Mouse (Mus musculus) 3T3-L1 (cell line): ENCODE measurements at regions not wholly inside any gene's neighbourhood (a gene's known extent, or its start where the extent isn't known, plus 50 kb on each side); places are given as distances from the start of the nearest gene placed in this dataset.
A peak's percentile ranks its signal among the peaks of the same experiment; 100 is the strongest.

Experiments used
- DNase-seq: peaks from one replicate; pipeline ENCODE4 v3.0.0-alpha.2; 2015; ENCODE audit warnings: low read depth, low spot score

DNA sequence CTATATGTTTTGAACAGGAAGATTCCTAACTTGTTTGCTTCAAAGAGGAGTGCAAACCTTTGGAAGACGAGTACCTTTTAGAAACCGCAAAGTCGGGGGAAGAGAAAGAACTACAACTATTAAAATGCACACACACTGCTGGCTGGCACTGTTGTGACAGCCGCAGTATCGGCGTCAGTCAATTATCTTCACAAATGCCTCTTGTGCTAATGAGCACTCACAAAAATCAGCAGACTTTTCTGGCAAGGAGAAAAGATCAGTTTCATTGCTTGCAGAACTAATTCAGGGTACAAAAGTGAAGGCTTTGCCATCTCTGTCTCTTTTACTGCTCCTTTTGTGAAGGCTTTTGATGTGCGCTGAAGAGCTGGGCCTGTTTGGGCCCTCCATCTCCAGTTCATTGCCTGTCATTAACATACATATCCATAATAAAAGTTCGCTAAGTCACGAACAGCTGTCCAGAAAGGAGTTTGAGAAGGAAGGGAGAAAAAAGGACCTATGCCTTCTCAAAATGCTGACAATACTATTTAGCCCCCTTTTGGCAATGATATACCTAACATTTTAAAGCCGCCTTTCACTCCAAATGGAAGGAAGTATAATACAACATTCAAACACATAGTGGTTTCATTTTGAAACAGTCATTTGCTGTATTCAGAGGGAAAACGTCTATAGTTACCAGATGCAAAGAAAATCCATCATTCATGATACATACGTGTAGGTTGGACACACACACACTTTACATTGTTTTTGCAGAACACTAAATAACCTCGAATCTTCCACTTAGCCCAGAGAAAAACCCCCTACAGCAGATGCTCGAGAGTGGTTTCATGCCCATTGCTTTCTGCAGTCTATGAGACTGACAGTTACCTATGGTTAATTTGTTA is 186.6 kb upstream of the Sp8 start:
- DNase-seq, result no peak

DNA sequence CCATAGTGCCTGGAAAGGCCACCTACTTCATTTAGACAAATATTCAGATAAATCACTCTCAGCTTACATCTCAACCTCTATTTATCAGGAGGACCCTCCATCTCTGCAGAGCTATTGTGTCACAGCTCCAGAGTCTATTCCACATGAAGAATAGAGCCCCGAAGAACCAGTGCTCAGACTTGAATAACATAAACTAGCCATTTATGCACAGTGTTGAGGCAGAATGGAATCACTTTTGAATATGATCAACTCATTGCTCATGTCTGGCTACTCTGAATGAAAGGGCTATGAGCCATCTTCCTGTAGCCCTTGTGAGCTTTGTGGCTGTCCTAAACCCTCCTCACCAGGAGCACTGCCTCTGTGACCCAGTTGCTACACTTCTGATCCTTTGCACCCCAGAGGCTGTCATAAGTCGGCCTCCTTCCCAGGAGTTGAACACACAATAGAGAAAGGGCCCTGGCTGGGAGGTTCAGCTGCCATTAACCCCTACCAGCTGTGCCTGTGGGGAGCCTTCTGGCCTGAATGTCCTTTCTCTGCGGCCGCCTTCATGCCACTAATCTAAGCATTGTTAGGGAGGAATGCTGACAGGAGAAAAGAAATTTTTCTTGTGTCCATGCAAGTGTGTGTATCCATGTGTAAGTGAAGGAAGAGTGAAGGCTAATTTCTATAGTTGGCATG is 195.5 kb upstream of the Sp8 start:
- no peak for DNase-seq

- DNase-seq, result no peak
Observed at GRCm38 (mm10) chr12:118649323-118649973, 196.7 kb upstream of the Sp8 start.

DNA sequence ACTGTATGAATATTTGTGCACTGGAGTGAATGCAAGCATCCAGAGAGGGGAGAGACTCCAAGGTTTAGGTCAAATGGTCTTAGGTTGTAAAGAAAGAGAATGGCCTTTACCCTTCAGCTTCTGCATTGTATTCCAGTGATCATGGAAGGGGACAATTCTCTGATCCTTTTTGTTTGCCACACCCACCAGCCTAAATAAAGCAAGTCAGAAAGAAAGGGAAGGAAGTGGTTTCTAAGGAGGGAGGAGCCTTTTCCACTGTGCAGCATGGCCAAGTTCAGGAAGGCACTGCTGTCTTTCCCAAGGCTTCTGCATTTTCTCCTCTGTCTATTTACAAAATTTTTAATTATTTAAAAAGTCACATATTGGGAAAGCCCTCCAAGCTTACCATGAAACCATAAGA is 197.5 kb upstream of the Sp8 start:
- DNase-seq, result no peak

DNA sequence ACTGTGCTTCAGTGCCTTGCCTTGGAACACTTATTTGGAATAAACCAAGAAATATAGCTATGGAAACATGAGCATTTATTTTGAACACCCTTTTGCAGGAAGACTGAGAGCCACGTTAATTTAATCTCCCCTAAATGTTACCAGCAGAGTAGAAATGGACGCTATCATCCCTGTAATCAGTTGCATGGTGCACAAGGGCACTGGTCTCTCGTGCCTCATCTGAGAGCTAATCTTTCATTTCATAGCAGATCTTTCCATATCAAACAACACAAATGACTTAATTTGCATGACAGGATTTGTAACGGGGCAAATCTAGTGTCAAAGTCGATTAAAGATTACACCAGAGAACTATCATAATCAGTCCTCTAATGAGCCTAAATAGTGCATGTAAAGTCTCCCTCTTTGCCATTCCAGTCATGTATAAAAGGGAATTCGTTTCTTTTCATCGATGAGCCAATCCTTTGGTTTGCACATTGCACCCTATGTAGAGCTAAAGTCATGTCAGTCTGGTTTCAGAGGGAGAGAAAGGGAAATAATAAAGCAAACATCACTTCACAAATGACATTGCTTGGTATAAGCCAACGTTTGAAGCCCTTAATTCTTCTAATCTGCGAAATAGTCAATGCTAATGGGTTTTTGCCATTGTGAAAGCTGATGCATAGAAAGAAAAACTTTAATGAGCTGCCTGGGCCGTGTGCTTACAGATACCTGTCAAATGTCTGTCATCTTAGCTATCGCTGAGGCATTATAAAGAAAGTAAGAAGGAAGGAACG is 198.7 kb upstream of the Sp8 start:
- DNase-seq, result no peak

DNA sequence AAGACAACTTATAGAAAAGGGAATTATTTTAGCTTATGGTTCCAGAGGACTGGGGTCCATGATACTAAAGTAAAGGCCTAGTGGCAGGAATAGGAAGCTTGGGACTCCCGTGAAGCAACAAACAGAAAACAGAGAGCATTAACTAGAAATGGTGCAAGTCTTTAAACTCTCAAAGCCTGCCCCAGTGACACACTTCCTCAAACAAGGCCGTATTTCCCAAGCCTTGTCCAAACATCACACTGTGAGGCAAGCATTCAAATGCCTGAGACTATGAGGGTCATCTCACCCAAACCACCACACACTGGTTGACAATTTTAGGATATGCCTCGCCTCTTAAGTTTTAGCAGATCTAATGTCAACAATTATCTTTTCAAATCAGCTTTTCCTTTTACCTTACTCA is 205.2 kb upstream of the Sp8 start:
- DNase-seq, result no peak

- no peak for DNase-seq
Observed at GRCm38 (mm10) chr12:118637214-118637613, 208.9 kb upstream of the Sp8 start.

GRCm38 (mm10) chr12:118635456-118635855 is 210.7 kb upstream of the Sp8 start:
- DNase-seq, result peak; percentile 58

- no peak for DNase-seq
Observed at GRCm38 (mm10) chr12:118630373-118630772, 215.8 kb upstream of the Sp8 start.

DNA sequence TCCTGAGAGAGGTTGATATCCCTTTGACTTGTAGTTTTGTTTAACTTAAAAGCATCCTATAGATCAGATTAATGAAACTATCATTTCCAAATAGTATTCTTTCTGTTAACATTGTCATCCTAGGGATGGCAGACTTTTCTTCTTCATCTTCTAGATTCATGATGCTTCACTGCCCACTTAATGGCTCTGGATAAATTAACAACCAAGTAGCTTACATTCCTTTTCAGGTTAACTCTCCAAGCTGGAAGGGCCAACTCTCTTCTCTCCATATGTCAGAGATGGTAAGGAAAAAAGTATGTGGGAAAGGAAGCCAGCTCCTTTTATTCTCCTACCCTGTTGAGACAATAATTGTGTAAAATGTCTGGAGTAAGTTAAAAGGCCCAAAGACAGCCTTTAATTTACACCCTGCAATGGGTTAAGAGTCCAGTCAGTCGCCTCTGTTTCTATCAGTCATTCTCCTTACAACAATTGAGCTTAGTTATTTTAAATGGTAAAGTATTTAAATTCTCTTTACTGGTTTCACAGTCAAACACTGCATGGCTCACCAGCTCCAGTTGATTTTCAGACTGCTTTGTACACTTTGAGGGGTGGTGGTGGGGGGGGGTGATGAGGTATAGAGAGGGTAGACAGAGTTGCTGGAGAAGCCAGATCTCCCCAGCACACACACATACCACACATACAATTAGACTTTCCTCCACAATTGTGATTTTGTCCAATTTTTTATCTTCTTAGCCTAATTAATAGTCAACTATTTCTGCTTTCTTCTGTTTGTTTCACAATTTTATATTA is 224.2 kb upstream of the Sp8 start:
- no peak for DNase-seq

DNA sequence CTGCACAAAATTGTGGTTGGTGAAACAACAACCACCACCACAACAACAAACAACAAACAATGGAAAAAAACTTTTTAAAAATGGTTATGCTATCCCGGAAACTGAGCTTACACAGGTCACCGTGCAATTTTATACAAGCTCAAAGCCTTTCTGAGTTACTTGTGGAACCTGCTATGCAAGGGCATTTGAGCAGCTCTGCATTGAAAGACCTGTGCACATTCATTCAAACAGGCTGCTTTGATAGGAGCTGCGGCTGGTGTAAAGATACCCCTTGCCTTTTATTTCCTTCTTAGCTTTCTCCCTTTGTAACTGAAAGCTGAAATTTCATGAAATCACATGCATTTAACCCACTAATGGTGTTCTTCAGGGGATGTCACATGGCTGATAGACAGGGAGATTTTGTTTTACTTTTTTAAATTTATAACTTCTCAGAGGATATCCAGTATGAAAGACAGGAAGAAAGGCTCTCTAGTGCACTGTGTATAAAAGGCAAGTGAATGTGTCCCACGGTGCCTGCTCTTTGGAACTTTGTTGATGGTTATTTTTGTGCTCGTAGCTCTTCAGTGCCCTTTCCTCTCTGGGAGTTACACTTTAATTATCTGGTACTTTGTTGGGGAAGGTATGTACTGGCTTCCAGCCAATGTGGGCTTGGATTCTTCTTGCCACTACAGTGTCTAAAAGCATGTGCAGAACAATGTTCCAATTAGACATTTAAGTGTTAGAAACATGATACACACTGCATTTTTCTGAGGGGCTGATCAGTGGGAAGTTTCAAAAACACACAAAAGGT is 225.1 kb upstream of the Sp8 start:
- no peak for DNase-seq

GRCm38 (mm10) chr12:118597015-118597414 is 249.1 kb upstream of the Sp8 start:
- no peak for DNase-seq

DNA sequence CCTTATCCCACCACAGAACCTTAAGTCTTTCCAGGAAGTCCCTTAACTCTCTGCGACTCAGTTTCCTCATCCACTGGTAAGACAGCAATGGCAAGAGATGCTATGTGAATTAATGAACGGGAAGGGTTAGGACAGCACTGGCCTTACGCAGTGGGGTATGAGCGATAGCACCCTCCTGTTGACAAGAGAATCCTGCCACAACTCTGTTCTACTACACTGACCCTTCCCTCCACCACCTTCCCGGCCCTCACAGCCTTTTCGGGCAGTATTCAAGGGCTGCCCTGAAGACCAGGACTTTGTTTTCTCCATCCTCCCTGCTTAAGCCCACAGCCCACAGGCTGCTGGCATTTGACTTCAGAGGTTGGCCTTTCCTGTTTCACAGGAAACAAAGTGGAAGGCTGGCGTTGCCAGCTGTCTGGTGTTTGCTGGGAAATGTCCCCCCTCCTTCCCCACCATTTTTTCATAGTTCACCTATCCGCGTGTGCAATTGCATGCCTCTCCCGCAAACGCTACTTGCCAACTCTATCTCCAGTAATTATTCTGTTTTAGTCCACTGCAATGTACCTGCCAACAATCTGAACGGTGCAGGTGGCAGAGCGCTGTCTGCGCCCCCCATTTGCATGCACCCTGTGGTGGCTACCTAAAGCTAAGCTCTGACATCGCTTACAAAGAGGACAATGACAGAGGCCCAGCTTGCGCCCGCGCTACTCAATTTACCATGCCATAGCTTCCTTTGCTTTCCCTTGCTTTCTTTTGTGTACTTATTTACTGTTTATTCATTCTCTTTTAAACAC is 251.2 kb upstream of the Sp8 start:
- no peak for DNase-seq

DNA sequence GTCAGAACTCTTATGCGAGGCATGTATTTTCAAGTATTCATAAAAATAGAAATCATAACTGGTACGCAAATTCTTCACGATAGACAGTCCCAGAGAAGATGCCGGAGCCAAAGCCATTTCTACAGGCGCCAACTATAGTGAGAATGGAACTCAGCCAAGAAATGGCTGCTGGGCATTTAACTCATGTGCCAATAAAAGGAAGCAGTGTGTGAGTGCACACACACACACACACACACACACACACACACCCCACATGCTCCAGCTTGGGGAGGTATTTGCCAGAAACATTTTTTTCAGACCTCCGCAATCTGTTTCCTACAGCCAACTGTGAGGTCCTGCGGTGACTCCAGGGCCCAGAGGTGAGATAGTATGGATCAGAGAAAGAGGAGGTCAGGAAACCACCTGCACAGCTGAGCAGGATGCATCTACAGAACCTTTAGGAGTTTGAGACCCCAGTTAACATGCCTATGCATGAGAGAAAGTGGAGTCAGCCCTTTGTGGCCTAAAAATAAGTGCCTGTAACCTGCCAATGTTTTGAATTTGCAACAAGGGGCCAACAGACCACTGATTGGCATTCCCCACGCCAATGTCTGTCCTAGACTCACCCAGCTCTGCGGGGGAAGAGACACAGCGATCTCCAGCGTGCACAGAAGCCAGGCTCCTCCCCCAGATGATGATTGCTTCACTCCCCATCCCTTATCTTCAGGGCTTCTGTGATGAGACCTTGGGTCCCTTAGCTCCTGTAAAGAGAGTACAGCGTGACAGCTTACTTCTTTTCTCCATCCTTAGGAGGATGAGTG is 262.1 kb upstream of the Sp8 start:
- no peak for DNase-seq

DNA sequence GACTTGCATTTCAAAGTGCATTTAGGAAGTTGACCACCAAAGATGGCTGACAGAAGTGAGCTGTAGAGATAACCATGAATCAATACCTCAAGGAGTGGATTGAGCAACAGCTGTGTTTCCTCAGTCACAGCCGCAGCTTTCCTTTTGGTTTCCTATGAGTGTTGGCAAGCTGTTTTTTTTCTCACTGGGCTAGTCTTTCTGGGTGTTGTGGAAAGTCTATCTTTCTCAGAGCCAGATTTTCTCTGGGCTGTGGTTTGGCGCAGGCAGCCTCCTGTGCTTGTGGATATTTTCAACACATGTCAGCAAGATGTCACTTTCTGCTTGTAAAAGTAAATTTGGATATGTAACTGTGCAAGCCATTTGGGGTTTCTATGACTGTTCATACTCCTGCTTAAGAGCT is 268.6 kb upstream of the Sp4 start:
- DNase-seq, result peak; percentile 91

DNA sequence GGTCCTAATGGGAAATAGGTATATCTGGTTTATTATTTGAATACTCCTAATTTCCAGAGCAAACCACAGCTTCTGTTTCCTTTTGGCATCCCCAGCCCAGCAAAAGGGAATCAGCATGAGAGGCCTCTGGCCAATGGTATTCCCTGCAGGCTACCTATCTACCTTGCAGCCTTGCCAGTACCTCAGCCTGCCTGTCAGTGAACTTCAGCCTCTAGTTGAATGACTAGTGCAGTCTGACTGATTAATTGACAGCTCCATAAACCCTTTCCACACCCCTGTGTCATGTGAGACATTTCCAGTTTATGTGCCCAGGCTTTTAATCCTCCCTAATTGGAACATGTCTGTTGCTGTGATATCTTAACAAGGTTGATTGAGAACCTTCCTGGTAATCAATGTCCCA is 265.4 kb upstream of the Sp4 start:
- no peak for DNase-seq

GRCm38 (mm10) chr12:118564394-118565112 is 263.3 kb upstream of the Sp4 start:
- peak; percentile 78 for DNase-seq

DNA sequence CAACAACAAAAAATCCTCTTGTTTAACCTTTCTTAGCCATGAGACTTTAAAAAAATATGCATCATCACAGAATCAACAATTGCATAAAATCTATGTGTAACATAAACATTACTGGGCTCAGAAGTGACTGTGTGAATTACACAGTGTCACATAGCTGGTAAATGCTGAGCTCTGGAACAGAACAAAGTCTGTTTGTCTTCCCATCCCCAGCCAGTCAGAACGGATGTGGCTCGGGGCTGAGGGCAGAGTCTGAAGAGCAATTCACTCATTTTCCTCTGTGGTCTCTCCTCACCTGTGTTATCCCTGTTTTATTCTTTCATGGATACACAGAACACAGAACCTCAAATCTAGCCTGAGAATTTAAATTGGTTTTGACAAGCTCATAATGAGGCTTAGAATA is 261.0 kb upstream of the Sp4 start:
- DNase-seq, result no peak
